Mouse (Mus musculus) G1E-ER4 (cell line): ENCODE measurements around the gene Cyp46a1. TPM values are rescaled to one million over a fixed set of nuclear protein-coding genes. Genes with fewer than 3 reads are reported as not detected.

ENCODE experiments used
- GATA1 ChIP-seq: IDR thresholded peaks from one replicate; pipeline ENCODE4 v1.8.0; 2012; ENCODE audit warnings: low read length, inconsistent platforms
- polyA plus RNA-seq: library from polyadenylated mRNA; stranded (reverse); fragments of >175 nt; gene quantifications from 2 replicates; pipeline ENCODE4 v1.2.3, GENCODE M21; 2012

Cyp46a1 gene
- polyA plus RNA-seq, 1 experiment: not detected

GRCm38 (mm10) chr12:108308363-108308856, 25.8 kb upstream of the Cyp46a1 start:
- TF ChIP-seq GATA1: no peak

- TF ChIP-seq GATA1: no peak
These were observed 24.9 kb upstream of the Cyp46a1 start for GRCm38 (mm10) chr12:108309116-108309794.

GRCm38 (mm10) chr12:108310041-108310440, 24.1 kb upstream of the Cyp46a1 start:
- no peak for TF ChIP-seq GATA1

- TF ChIP-seq GATA1: no peak
These were observed 23.6 kb upstream of the Cyp46a1 start for GRCm38 (mm10) chr12:108310456-108311027.

- no peak for TF ChIP-seq GATA1
These were observed 22.4 kb upstream of the Cyp46a1 start for GRCm38 (mm10) chr12:108311741-108312290.

GRCm38 (mm10) chr12:108312432-108312851, 21.7 kb upstream of the Cyp46a1 start:
- no peak for TF ChIP-seq GATA1

- no peak for TF ChIP-seq GATA1
These were observed 20.9 kb upstream of the Cyp46a1 start for GRCm38 (mm10) chr12:108313244-108313772.

GRCm38 (mm10) chr12:108315818-108316217, 18.4 kb upstream of the Cyp46a1 start:
- no peak for TF ChIP-seq GATA1

- no peak for TF ChIP-seq GATA1
These were observed 17.5 kb upstream of the Cyp46a1 start for GRCm38 (mm10) chr12:108316655-108317054.

GRCm38 (mm10) chr12:108317201-108317738, 16.9 kb upstream of the Cyp46a1 start:
- no peak for TF ChIP-seq GATA1

- no peak for TF ChIP-seq GATA1
These were observed 16.3 kb upstream of the Cyp46a1 start for GRCm38 (mm10) chr12:108317826-108318430.

- no peak for TF ChIP-seq GATA1
These were observed 15.7 kb upstream of the Cyp46a1 start for GRCm38 (mm10) chr12:108318499-108318898.

GRCm38 (mm10) chr12:108320096-108320495, 14.1 kb upstream of the Cyp46a1 start:
- no peak for TF ChIP-seq GATA1

- TF ChIP-seq GATA1: no peak
These were observed 7.8 kb upstream of the Cyp46a1 start for GRCm38 (mm10) chr12:108326401-108326800.

- no peak for TF ChIP-seq GATA1
These were observed 6.2 kb upstream of the Cyp46a1 start for GRCm38 (mm10) chr12:108327889-108328491.
